ENCODE assay signal across 20 mouse cellular contexts in genomic region chr19:44582103-44582502, GRCm38 (mm10). TPM values are rescaled to one million over a fixed set of nuclear protein-coding genes. Genes with fewer than 3 reads are reported as not detected.
DNase-seq lines count a peak whose midpoint lies in the region; ATAC-seq and TF ChIP-seq lines count a peak whose summit lies in the region.
"Had no signal": no experiment of that assay in that cellular context is flagged by ENCODE, and none has a peak within 500 bp of the region (broad histone marks: within the 10 kb centered on the region; RNA-seq: fewer than 3 reads in every experiment).

No protein-coding gene starts in this region.

- DNase-seq in hindbrain, embryonic 14.5 days (ENCODE audit: low spot score), result no peak
- no peak for DNase-seq in midbrain, postnatal 0 days (ENCODE audit: low spot score)
- no peak for DNase-seq in gastrocnemius, postnatal 10 days
- DNase-seq in liver, result no peak

- no peaks in the 10 kb centered on the region for H3K36me3 ChIP-seq in hindbrain, embryonic 12.5 days
- H3K36me3 ChIP-seq in hindbrain, embryonic 14.5 days (replicated peaks; ENCODE audit: control insufficient read depth, insufficient read depth), result 0 out of 2 replicates have a peak, but pooled peaks cover 3% of the 10 kb centered on the region
- H3K36me3 ChIP-seq in midbrain, embryonic 13.5 days, result no peaks in the 10 kb centered on the region; the same call in 1 of the 2 replicates
- no peaks in the 10 kb centered on the region for H3K36me3 ChIP-seq in midbrain, postnatal 0 days (ENCODE audit: insufficient read depth, low read length)
- H3K36me3 ChIP-seq in forebrain, embryonic 16.5 days (ENCODE audit: control insufficient read depth, insufficient read depth), result no peaks in the 10 kb centered on the region
- H3K36me3 ChIP-seq in neural tube, embryonic 14.5 days (ENCODE audit: control insufficient read depth, insufficient read depth, low read length), result no peaks in the 10 kb centered on the region
- H3K36me3 ChIP-seq: embryonic facial prominence, embryonic 12.5 days; heart, embryonic 15.5 days; liver, embryonic 12.5 days had no signal

- no peak for TF ChIP-seq CTCF in midbrain, postnatal 0 days (IDR thresholded peaks at IDR 0.05)

- ATAC-seq in hindbrain, embryonic 12.5 days (ENCODE audit: low FRiP score), result peak; percentile 41
- ATAC-seq in hindbrain, embryonic 14.5 days (ENCODE audit: low FRiP score), result no peak
- ATAC-seq in midbrain, embryonic 13.5 days, result peak; percentile 18; the same call in 1 of the 2 replicates
- ATAC-seq in midbrain, postnatal 0 days (ENCODE audit: low FRiP score), result no peak
- ATAC-seq in forebrain, embryonic 16.5 days, result peak; percentile 15; the same call in 1 of the 2 replicates
- 0 out of 2 replicates have a peak, but pooled peaks have one; percentile 18 for ATAC-seq in neural tube, embryonic 14.5 days (ENCODE audit: low read depth)

- no peak overlapping the region for H3K4me2 ChIP-seq in hindbrain, embryonic 12.5 days (replicated peaks)
- H3K4me2 ChIP-seq in hindbrain, embryonic 14.5 days (replicated peaks), result no peak overlapping the region
- H3K4me2 ChIP-seq in midbrain, embryonic 13.5 days (replicated peaks), result no peak overlapping the region
- no peak overlapping the region for H3K4me2 ChIP-seq in midbrain, postnatal 0 days (ENCODE audit: low read depth, low read length, poor library complexity, severe bottlenecking)
- H3K4me2 ChIP-seq in forebrain, embryonic 16.5 days (ENCODE audit: low read length), result no peak overlapping the region
- no peak overlapping the region for H3K4me2 ChIP-seq in neural tube, embryonic 14.5 days (ENCODE audit: low read depth, low read length)
- H3K4me2 ChIP-seq: embryonic facial prominence, embryonic 12.5 days; heart, embryonic 15.5 days; liver, embryonic 12.5 days had no signal

- no peak overlapping the region for H3K9ac ChIP-seq in hindbrain, embryonic 12.5 days
- no peak overlapping the region for H3K9ac ChIP-seq in hindbrain, embryonic 14.5 days
- no peak overlapping the region for H3K9ac ChIP-seq in midbrain, embryonic 13.5 days (replicated peaks)
- no peak overlapping the region for H3K9ac ChIP-seq in midbrain, postnatal 0 days (replicated peaks; ENCODE audit: low read length, poor library complexity, severe bottlenecking)
- no peak overlapping the region for H3K9ac ChIP-seq in forebrain, embryonic 16.5 days (replicated peaks; ENCODE audit: low read depth, low read length)
- H3K9ac ChIP-seq in neural tube, embryonic 14.5 days (replicated peaks; ENCODE audit: low read depth, low read length), result no peak overlapping the region
- H3K9ac ChIP-seq: embryonic facial prominence, embryonic 12.5 days; heart, embryonic 15.5 days; liver, embryonic 12.5 days had no signal

- H3K4me1 ChIP-seq in hindbrain, embryonic 12.5 days, result no peaks in the 10 kb centered on the region; the same call in 1 of the 2 replicates
- H3K4me1 ChIP-seq in hindbrain, embryonic 14.5 days (replicated peaks; ENCODE audit: control insufficient read depth, insufficient read depth, low read length), result no peaks in the 10 kb centered on the region
- no peaks in the 10 kb centered on the region for H3K4me1 ChIP-seq in midbrain, embryonic 13.5 days (replicated peaks)
- H3K4me1 ChIP-seq in midbrain, postnatal 0 days (ENCODE audit: insufficient read depth, low read length), result no peaks in the 10 kb centered on the region
- H3K4me1 ChIP-seq in forebrain, embryonic 16.5 days (replicated peaks; ENCODE audit: control insufficient read depth, insufficient read depth, low read length), result no peaks in the 10 kb centered on the region
- H3K4me1 ChIP-seq in neural tube, embryonic 14.5 days (ENCODE audit: control insufficient read depth, insufficient read depth, low read length), result no peaks in the 10 kb centered on the region
- H3K4me1 ChIP-seq: embryonic facial prominence, embryonic 12.5 days; heart, embryonic 15.5 days; liver, embryonic 12.5 days had no signal

- H3K9me3 ChIP-seq in hindbrain, embryonic 12.5 days (replicated peaks), result no peaks in the 10 kb centered on the region
- no peaks in the 10 kb centered on the region for H3K9me3 ChIP-seq in hindbrain, embryonic 14.5 days (ENCODE audit: control insufficient read depth, low read length)
- H3K9me3 ChIP-seq in midbrain, embryonic 13.5 days, result no peaks in the 10 kb centered on the region
- no peaks in the 10 kb centered on the region for H3K9me3 ChIP-seq in midbrain, postnatal 0 days (ENCODE audit: low read length)
- H3K9me3 ChIP-seq in forebrain, embryonic 16.5 days (ENCODE audit: control insufficient read depth, low read length), result no peaks in the 10 kb centered on the region
- H3K9me3 ChIP-seq in neural tube, embryonic 14.5 days (ENCODE audit: control insufficient read depth, low read length), result no peaks in the 10 kb centered on the region
- H3K9me3 ChIP-seq: embryonic facial prominence, embryonic 12.5 days; heart, embryonic 15.5 days; liver, embryonic 12.5 days had no signal

- H3K27ac ChIP-seq in hindbrain, embryonic 12.5 days, result no peak overlapping the region
- H3K27ac ChIP-seq in hindbrain, embryonic 14.5 days, result no peak overlapping the region
- no peak overlapping the region for H3K27ac ChIP-seq in midbrain, embryonic 13.5 days
- no peak overlapping the region for H3K27ac ChIP-seq in midbrain, postnatal 0 days (ENCODE audit: low read depth, low read length)
- no peak overlapping the region for H3K27ac ChIP-seq in forebrain, embryonic 16.5 days (ENCODE audit: low read length)
- no peak overlapping the region for H3K27ac ChIP-seq in neural tube, embryonic 14.5 days (ENCODE audit: low read depth, low read length)
- H3K27ac ChIP-seq: embryonic facial prominence, embryonic 12.5 days; heart, embryonic 15.5 days; liver, embryonic 12.5 days had no signal

- H3K27me3 ChIP-seq in hindbrain, embryonic 12.5 days, result peaks cover 32% of the 10 kb centered on the region
- 0 out of 2 replicates have a peak, but pooled peaks cover 6% of the 10 kb centered on the region for H3K27me3 ChIP-seq in hindbrain, embryonic 14.5 days (ENCODE audit: control insufficient read depth, insufficient read depth, low read length)
- peaks cover 42% of the 10 kb centered on the region for H3K27me3 ChIP-seq in midbrain, embryonic 13.5 days
- H3K27me3 ChIP-seq in midbrain, postnatal 0 days (ENCODE audit: insufficient read depth, low read length), result peaks cover 24% of the 10 kb centered on the region
- H3K27me3 ChIP-seq in forebrain, embryonic 16.5 days (replicated peaks; ENCODE audit: control insufficient read depth, insufficient read depth, low read length), result 0 out of 2 replicates have a peak, but pooled peaks cover 2% of the 10 kb centered on the region
- H3K27me3 ChIP-seq in neural tube, embryonic 14.5 days (ENCODE audit: control insufficient read depth, insufficient read depth, low read length), result no peaks in the 10 kb centered on the region

- H3K4me3 ChIP-seq in hindbrain, embryonic 12.5 days, result no peak overlapping the region
- H3K4me3 ChIP-seq in hindbrain, embryonic 14.5 days (replicated peaks; ENCODE audit: low read length), result no peak overlapping the region
- H3K4me3 ChIP-seq in midbrain, embryonic 13.5 days (replicated peaks), result no peak overlapping the region
- no peak overlapping the region for H3K4me3 ChIP-seq in midbrain, postnatal 0 days (ENCODE audit: low read depth, low read length)
- no peak overlapping the region for H3K4me3 ChIP-seq in forebrain, embryonic 16.5 days (replicated peaks; ENCODE audit: low read length)
- no peak overlapping the region for H3K4me3 ChIP-seq in neural tube, embryonic 14.5 days (ENCODE audit: low read depth, low read length)
- H3K4me3 ChIP-seq: embryonic facial prominence, embryonic 12.5 days; heart, embryonic 15.5 days; liver, embryonic 12.5 days had no signal

- WGBS in hindbrain, embryonic 12.5 days, result 81% methylated on average over 10 of the region's 10 CpGs
- WGBS in hindbrain, embryonic 14.5 days, result 80% methylated on average over 10 of the region's 10 CpGs
- 79% methylated on average over 10 of the region's 10 CpGs for WGBS in midbrain, embryonic 13.5 days
- 69% methylated on average over 10 of the region's 10 CpGs for WGBS in midbrain, postnatal 0 days
- 83% methylated on average over 10 of the region's 10 CpGs for WGBS in forebrain, embryonic 16.5 days
- 74% methylated on average over 10 of the region's 10 CpGs for WGBS in neural tube, embryonic 14.5 days

RNA-seq across cellular contexts. Expression of gene Hif1an, which starts 19.5 kb away (rescaled TPM):
- 42.0 TPM in 2 replicates for polyA plus RNA-seq in hindbrain, embryonic 12.5 days (2016; fragmentation: Nextera tagmentation; extraction: Ambion mirVana)
- polyA plus RNA-seq in hindbrain, embryonic 14.5 days (2014; fragmentation: Nextera tagmentation; extraction: Ambion mirVana), result 19.3 and 20.6 TPM in 2 replicates
- polyA plus RNA-seq in midbrain, embryonic 13.5 days (2015; fragmentation: Nextera tagmentation; extraction: Ambion mirVana), result 32.6 and 33.7 TPM in 2 replicates
- 9.3 and 12.2 TPM in 2 replicates for total RNA-seq in midbrain, postnatal 0 days (2014; rRNA removed)
- 15.8 and 18.1 TPM in 2 replicates for polyA plus RNA-seq in midbrain, postnatal 0 days (2015; fragmentation: Nextera tagmentation; extraction: Ambion mirVana)
- polyA plus RNA-seq in forebrain, embryonic 16.5 days (2015; fragmentation: Nextera tagmentation; extraction: Ambion mirVana), result 31.6 and 34.8 TPM in 2 replicates
- 21.0 and 28.2 TPM in 2 replicates for polyA plus RNA-seq in neural tube, embryonic 14.5 days (2014; fragmentation: Nextera tagmentation; extraction: Ambion mirVana)
- 10 to 100 TPM; 89.6 to 91.5 TPM for total RNA-seq in gastrocnemius, postnatal 10 days (2021)

RNA-seq across cellular contexts. Expression of gene Ndufb8, which starts 26.9 kb away (rescaled TPM):
- polyA plus RNA-seq in hindbrain, embryonic 12.5 days (2016; fragmentation: Nextera tagmentation; extraction: Ambion mirVana), result 400 and 440 TPM in 2 replicates
- 724 and 765 TPM in 2 replicates for polyA plus RNA-seq in hindbrain, embryonic 14.5 days (2014; fragmentation: Nextera tagmentation; extraction: Ambion mirVana)
- 546 and 548 TPM in 2 replicates for polyA plus RNA-seq in midbrain, embryonic 13.5 days (2015; fragmentation: Nextera tagmentation; extraction: Ambion mirVana)
- total RNA-seq in midbrain, postnatal 0 days (2014; rRNA removed), result 387 and 560 TPM in 2 replicates
- polyA plus RNA-seq in midbrain, postnatal 0 days (2015; fragmentation: Nextera tagmentation; extraction: Ambion mirVana), result 841 and 914 TPM in 2 replicates
- polyA plus RNA-seq in forebrain, embryonic 16.5 days (2015; fragmentation: Nextera tagmentation; extraction: Ambion mirVana), result 376 and 452 TPM in 2 replicates
- polyA plus RNA-seq in neural tube, embryonic 14.5 days (2014; fragmentation: Nextera tagmentation; extraction: Ambion mirVana), result 678 and 806 TPM in 2 replicates
- 100 to 1,000 TPM; 675 to 794 TPM for total RNA-seq in gastrocnemius, postnatal 10 days (2021)

RNA-seq across cellular contexts. Expression of gene Gm20538, which starts 29.5 kb away (rescaled TPM):
- not detected in 2 replicates for polyA plus RNA-seq in hindbrain, embryonic 12.5 days (2016; fragmentation: Nextera tagmentation; extraction: Ambion mirVana)
- polyA plus RNA-seq in hindbrain, embryonic 14.5 days (2014; fragmentation: Nextera tagmentation; extraction: Ambion mirVana), result not detected in 2 replicates
- not detected in 2 replicates for polyA plus RNA-seq in midbrain, embryonic 13.5 days (2015; fragmentation: Nextera tagmentation; extraction: Ambion mirVana)
- not detected in 2 replicates for total RNA-seq in midbrain, postnatal 0 days (2014; rRNA removed)
- polyA plus RNA-seq in midbrain, postnatal 0 days (2015; fragmentation: Nextera tagmentation; extraction: Ambion mirVana), result not detected in 2 replicates
- polyA plus RNA-seq in forebrain, embryonic 16.5 days (2015; fragmentation: Nextera tagmentation; extraction: Ambion mirVana), result not detected in 2 replicates
- polyA plus RNA-seq in neural tube, embryonic 14.5 days (2014; fragmentation: Nextera tagmentation; extraction: Ambion mirVana), result not detected in 2 replicates
- total RNA-seq in gastrocnemius, postnatal 10 days (2021), result not detected
- total RNA-seq: adrenal gland, adult 18-20 months; gastrocnemius, postnatal 25 days; heart, adult 8-10 months; heart, postnatal 4 days; left cerebral cortex, adult 8-10 months had no signal
- polyA plus RNA-seq: cortical plate, adult 2 months; embryonic facial prominence, embryonic 12.5 days; heart, embryonic 15.5 days; limb, embryonic 11.5 days; liver, embryonic 12.5 days; lung, adult 2 months; small intestine, adult 2 months had no signal

RNA-seq across cellular contexts. Expression of gene Sec31b, which starts 36.4 kb away (rescaled TPM):
- 0.70 and 0.71 TPM in 2 replicates for polyA plus RNA-seq in hindbrain, embryonic 12.5 days (2016; fragmentation: Nextera tagmentation; extraction: Ambion mirVana)
- polyA plus RNA-seq in hindbrain, embryonic 14.5 days (2014; fragmentation: Nextera tagmentation; extraction: Ambion mirVana), result 0.21 and 0.25 TPM in 2 replicates
- 0.17 and 0.41 TPM in 2 replicates for polyA plus RNA-seq in midbrain, embryonic 13.5 days (2015; fragmentation: Nextera tagmentation; extraction: Ambion mirVana)
- 0.11 and 0.38 TPM in 2 replicates for total RNA-seq in midbrain, postnatal 0 days (2014; rRNA removed)
- polyA plus RNA-seq in midbrain, postnatal 0 days (2015; fragmentation: Nextera tagmentation; extraction: Ambion mirVana), result 0.13 and 0.26 TPM in 2 replicates
- 0.07 and 0.16 TPM in 2 replicates for polyA plus RNA-seq in forebrain, embryonic 16.5 days (2015; fragmentation: Nextera tagmentation; extraction: Ambion mirVana)
- polyA plus RNA-seq in neural tube, embryonic 14.5 days (2014; fragmentation: Nextera tagmentation; extraction: Ambion mirVana), result 0.17 and 0.40 TPM in 2 replicates
- total RNA-seq in gastrocnemius, postnatal 10 days (2021), result 1 to 10 TPM; 5.1 to 5.6 TPM

Comparison
In these comparisons a context has a peak if more than half of its experiments do, and no peak if none do; other contexts are left out.
1. ATAC-seq: peak in hindbrain, embryonic 12.5 days (single experiment), midbrain, embryonic 13.5 days (single experiment), forebrain, embryonic 16.5 days (single experiment) and neural tube, embryonic 14.5 days (single experiment); none in hindbrain, embryonic 14.5 days (single experiment) and midbrain, postnatal 0 days (single experiment).